Mouse (Mus musculus) ovary, postnatal 10 days (tissue): ENCODE measurements around the gene Dkc1.
"Not testable (repeated sequence)": the region's sequence is repeated elsewhere in the genome, so short reads cannot be mapped to it uniquely, and the experiment has no call there.

Experiments
- DNase-seq: peaks from one replicate; pipeline ENCODE4 v3.0.0; 2022; ENCODE audit warnings: low spot score

The Dkc1 gene

GRCm38 (mm10) chrX:75143124-75143555 lies 47.5 kb downstream of the Dkc1 start:
- DNase-seq, result not testable (repeated sequence)

- no peak for DNase-seq
These were observed 52.8 kb downstream of the Dkc1 start for GRCm38 (mm10) chrX:75148414-75148813.

- no peak for DNase-seq
These were observed 54.6 kb downstream of the Dkc1 start for GRCm38 (mm10) chrX:75150304-75150703.

GRCm38 (mm10) chrX:75152249-75152648 lies 56.6 kb downstream of the Dkc1 start:
- DNase-seq, result no peak

- DNase-seq, result no peak
These were observed 60.1 kb downstream of the Dkc1 start for GRCm38 (mm10) chrX:75155576-75156243.
